Mouse (Mus musculus) yolk sac, embryonic 10.5 days (tissue): Measurements from ENCODE around the gene Foxred2.

Experiments
- DNase-seq: peaks from one replicate; pipeline ENCODE4 v3.0.0-alpha.2; 2017; ENCODE audit warnings: low spot score

The Foxred2 gene

GRCm38 (mm10) chr15:77956404-77956901 lies at the start of gene Foxred2:
Gene Foxred2, minus strand, starts transcription at chr15:77956722.
- DNase-seq: peak; percentile 70

GRCm38 (mm10) chr15:78003929-78004328 lies 47.4 kb upstream of the Foxred2 start:
- DNase-seq: peak; percentile 19

DNA sequence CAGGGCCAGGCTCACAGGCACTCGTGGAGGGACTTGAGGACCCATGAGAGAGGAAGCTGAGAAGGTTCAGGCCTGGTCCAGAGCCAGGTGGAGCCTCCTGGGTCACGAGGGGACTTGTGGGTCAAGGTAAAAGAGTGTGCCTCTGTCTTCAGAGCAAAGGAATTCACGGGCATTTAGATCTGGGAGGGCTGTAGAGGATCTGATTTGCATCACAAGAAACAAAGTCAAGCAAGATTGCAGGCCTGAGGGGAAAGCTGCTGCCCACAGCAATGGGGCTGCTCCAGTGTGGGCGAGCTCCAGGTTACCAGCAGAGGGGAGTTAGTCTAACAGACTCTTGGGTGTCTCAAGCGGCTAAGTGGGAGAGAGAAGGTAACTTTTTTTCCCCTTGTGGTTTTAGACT lies 44.9 kb upstream of the Foxred2 start:
- DNase-seq: no peak

DNA sequence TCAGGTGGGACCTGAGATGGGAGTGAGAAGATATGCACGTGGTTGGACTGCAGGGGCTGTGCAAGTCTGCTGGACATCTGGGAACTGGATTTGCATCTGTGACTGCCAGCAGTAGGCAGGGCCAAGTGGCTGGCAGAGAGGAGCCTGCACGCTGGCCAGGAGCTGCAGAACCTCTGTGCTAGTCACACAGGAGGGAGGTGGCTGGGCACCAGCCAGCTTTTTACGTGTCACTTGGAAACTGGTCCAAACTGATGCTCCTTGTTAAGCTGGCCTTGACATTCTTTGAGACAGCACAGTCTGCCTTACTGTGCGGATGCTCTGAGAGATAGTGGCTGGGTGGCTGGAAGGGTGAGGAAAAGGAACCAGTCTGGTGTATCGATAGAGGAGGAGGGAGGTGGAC lies 32.0 kb upstream of the Foxred2 start:
- no peak for DNase-seq

GRCm38 (mm10) chr15:77983391-77983790 lies 26.9 kb upstream of the Foxred2 start:
- no peak for DNase-seq

DNA sequence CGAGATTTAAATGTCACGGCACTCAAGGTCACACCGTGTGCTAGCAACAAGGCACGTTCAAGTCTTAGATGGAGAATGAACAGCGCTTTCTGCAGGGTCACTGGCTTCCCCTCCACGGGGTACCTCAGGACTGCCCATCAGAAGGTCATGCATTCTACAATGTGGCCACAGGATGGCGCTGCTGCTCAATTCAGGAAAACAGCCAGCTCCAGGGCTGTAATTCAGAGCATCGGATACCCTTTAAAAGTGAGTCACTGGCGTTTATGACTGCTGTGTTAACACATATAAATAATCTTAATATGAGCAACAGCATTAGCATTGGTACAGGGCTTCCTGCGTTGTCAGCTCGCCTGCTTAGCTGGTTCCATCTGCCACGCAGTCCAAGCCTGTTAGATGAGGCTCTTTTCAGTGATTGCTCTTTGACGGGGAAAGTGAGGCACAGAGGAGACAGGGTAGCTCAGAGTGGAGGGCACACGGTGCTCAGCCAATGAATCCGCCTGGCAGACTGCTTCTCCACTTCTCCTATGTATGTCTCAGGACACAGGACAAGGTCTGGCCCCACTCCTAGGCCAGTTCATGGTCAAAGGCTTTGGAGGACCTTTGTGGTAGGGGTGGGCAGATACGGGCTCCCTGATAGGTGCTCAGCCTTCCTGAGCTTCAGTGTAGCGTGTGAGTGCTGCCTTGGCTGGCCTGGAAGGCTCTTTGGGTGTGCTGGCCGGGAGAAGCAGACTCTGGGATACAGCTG lies 25.8 kb upstream of the Foxred2 start:
- DNase-seq: peak; percentile 14

- DNase-seq: no peak
These were observed 24.7 kb upstream of the Foxred2 start for GRCm38 (mm10) chr15:77981181-77981680.

DNA sequence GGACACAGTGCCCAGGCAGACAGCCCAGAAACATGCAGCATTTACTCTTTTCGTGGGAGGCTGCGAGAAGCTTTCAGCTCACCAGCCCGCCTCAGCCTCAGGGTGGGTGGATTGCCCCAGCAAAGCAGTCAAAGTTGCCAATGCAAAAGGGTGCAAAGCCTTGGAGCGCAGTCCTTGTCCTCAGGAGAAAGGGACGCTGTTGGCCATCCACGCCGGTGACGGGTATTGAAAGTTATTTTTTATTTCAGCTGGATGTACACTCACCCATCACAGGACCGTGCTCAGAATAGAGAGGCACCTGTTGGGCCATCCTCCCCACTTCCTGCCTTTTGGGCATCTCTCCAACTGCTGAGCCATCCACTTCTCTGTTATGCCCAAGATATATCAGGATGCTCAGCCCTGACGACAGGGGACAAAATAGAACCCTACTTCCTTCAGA lies 22.9 kb upstream of the Foxred2 start:
- no peak for DNase-seq

- no peak for DNase-seq
These were observed 21.1 kb upstream of the Foxred2 start for GRCm38 (mm10) chr15:77977663-77978062.

GRCm38 (mm10) chr15:77974165-77974841 lies 17.8 kb upstream of the Foxred2 start:
- DNase-seq: no peak

GRCm38 (mm10) chr15:77970470-77971292 lies 14.2 kb upstream of the Foxred2 start, which contains the start of gene Eif3d:
Gene Eif3d, minus strand, starts transcription at chr15:77970813.
- peak; percentile 95 for DNase-seq

DNA sequence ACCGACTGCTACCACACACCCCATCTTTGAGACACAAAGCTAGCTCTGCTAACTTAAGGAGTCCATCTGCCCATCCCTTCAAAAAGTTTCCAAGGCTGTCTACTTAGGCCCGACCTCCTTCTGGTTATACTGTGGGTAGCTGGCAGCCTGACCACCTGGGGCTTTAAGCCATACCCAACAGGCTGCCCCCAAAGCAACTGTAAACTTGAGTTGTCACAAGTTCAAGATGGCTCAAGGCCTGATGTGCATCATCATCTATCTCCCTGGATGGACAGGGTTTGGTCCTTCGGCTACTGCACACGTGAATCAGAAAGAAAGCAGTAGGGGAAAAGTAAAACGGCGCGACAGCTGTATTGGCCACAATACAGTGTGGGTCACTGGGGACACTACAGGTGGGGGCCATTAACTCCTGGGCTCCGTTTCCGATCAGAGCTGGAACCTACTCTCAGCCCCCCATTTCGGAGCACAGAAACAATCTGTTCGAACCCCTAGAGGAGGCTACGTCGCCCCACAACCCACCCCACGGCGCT lies 13.5 kb upstream of the Foxred2 start:
- peak; percentile 7 for DNase-seq

DNA sequence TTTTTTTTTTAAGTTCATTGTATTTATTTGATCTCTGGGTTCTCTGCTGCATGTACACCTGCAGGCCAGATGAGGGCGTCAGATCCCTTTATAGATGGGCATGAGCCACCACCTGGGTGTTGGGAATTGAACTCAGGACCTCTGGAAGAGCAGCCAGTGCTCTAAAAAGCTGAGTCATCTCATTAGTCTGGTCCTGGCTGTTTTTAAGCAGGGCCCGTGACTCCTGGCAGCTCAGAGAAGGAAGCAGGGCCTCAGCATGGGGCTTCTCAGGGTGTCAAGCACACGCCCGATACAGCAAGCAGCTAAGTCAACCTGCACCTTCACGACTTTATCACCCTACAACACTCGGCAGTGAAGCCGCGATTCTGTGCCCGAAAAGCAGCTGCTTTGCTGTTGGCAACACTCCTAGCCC lies 8.6 kb upstream of the Foxred2 start:
- DNase-seq: no peak

GRCm38 (mm10) chr15:77962447-77962846 lies 5.9 kb upstream of the Foxred2 start:
- DNase-seq: no peak

GRCm38 (mm10) chr15:77960693-77961092 lies 4.2 kb upstream of the Foxred2 start:
- no peak for DNase-seq

- peak; percentile 9 for DNase-seq
These were observed 1.5 kb upstream of the Foxred2 start for GRCm38 (mm10) chr15:77958071-77958470.

DNA sequence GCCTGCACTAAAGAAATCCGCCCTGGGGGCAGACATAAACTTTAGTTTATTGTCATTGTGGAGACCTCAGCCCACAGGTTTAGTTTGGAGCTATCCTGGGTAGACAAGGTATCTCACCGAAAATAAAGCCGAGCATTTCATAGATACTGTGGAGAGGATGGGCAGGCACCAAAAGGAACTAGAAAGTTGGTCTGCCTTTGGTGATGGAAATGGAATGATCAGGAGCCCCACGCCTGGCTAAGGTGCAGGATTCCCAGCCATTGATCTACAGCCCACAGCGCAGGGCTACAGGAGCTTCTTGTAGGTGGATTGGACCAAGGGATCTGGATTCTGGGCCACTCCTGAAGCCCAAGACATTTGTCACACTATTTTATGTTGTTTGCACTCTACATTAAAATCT lies 1.1 kb upstream of the Foxred2 start:
- DNase-seq: no peak

DNA sequence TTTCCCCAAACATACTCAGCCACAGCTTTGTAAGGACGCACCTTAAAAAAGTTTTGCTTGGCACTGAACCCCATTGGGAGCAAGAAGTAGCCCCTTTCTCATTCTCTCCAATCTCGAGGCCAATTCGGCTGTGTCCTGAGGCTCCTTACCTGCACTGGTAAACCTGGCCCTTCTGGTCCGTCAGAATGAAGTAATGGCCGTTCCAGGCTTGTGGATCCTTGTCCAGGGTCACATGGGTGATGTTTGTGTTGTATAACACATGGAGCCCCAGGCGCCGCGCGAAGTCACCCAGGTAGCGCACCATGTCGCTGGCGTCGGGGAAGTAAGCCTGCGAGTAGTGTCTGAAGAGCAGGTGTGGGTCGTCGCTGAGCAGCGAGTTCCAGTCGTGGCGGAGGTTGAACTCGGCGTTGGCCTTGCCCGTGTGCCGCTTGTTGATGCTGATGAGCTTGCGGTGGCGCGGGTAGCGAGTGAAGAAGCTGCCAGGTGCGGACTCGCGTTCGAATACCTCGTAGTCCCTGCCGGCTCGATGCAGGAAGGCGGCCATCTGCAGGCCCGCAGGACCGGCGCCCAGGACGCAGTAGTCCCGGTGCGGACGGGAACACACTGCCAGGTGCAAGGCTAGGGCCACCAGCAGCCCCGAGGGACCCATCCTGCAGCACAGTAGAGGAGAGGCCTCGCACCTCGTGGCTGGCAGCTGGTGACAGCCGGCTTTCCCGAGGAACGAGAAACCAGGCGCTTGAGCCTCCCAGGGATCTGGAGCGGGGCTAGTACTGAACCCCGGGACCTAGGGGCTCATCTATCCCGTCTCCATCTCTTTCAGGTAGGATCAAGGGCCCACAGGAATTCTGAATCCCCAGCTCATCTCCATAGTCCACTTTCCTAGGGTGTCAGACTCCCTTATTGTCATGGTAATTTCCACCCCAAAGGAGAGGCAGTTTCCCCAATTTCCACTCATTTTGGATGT lies 800 bp downstream of the Foxred2 start:
- DNase-seq: no peak

- DNase-seq: no peak
These were observed 2.2 kb downstream of the Foxred2 start for GRCm38 (mm10) chr15:77954362-77954761.

DNA sequence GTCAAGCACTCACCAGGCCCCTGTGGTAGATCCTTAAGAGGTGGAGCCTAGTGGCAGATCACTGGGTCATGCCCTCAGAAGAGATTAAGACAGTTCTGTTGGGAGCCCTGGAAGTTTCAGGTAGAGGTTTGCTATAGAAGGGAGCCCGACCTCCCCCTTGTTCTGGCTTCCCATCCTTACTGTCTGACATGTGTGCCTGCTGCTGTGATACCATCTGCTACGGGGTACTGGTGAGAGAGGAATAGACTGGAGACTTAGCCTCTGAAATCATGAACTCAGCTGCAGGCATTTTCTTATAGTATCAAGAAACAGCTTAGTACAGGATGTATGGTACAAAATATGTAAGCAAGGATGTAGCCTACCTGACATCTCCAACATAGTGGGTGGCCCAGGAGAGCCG lies 3.6 kb downstream of the Foxred2 start:
- no peak for DNase-seq

- DNase-seq: no peak
These were observed 7.5 kb downstream of the Foxred2 start for GRCm38 (mm10) chr15:77949061-77949460.
